Mouse (Mus musculus): ENCODE results near the gene Rffl. TPM values are rescaled to one million over a fixed set of nuclear protein-coding genes. Genes with fewer than 3 reads are reported as not detected.

Rffl gene
- 7.0 and 8.9 TPM in 2 replicates for polyA plus RNA-seq (2012; rRNA removed)

GRCm38 (mm10) chr11:82871031-82871446, at the start of gene Rffl:
Gene Rffl, minus strand, starts transcription at chr11:82871210.
- Histone ChIP-seq H3K4me1 (ENCODE audit: control insufficient read depth, insufficient read depth, insufficient read length, low read length) (no peaks in the 10 kb centered on the region), H3K27me3 (ENCODE audit: control insufficient read depth, insufficient read depth, low read length) (no peaks in the 10 kb centered on the region), H3K27ac (ENCODE audit: insufficient read depth, low read depth, low read length) (peak within 1 kb of the TSS; percentile 59), H3K4me3 (ENCODE audit: low read depth, low read length) (peak within 1 kb of the TSS; percentile 89), H3K36me3 (ENCODE audit: control insufficient read depth, insufficient read depth, low read length) (no peaks in the 10 kb centered on the region)
- 0 out of 2 replicates have a peak, but pooled peaks have one; percentile 40 for TF ChIP-seq POLR2A (IDR thresholded peaks at IDR 0.05; ENCODE audit: low read depth, low read length)
- peak; percentile 83 for TF ChIP-seq CTCF (IDR thresholded peaks at IDR 0.05; ENCODE audit: extremely low read depth, insufficient read length, insufficient replicate concordance, low read depth, low read length)
- WGBS, result under 1% methylated on average over 42 of the region's 43 CpGs

DNA sequence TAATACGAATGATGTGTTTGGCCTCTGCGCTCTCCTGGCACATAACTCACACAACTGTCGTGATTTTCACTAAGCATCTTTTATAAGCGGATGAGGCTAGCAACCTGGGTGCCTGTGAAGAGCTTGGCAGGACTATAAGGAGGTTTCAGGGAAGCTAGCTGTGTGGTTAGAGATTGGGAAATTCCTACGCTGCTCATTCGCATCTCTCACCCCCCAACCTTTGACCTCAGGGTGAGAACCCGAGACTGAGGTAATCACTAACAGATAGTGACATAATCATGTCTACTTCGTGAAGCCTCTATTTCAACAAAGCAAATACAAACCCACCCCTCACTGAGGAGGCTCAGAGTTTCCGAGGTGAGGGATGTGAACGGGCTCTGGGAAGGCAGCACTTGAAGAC, 49.8 kb upstream of the Rffl start:
- no peak overlapping the region for H3K4me3 ChIP-seq (ENCODE audit: low read depth, low read length)
- no peaks in the 10 kb centered on the region for H3K27me3 ChIP-seq (ENCODE audit: control insufficient read depth, insufficient read depth, low read length)
- 39% methylated on average over 10 of the region's 10 CpGs for WGBS
- H3K27ac ChIP-seq (ENCODE audit: insufficient read depth, low read depth, low read length), result no peak overlapping the region
- no peaks in the 10 kb centered on the region for H3K4me1 ChIP-seq (ENCODE audit: control insufficient read depth, insufficient read depth, insufficient read length, low read length)
- no peak for TF ChIP-seq POLR2A (IDR thresholded peaks at IDR 0.05; ENCODE audit: low read depth, low read length)
- TF ChIP-seq CTCF (IDR thresholded peaks at IDR 0.05; ENCODE audit: extremely low read depth, insufficient read length, insufficient replicate concordance, low read depth, low read length), result no peak
- H3K36me3 ChIP-seq (ENCODE audit: control insufficient read depth, insufficient read depth, low read length), result no peaks in the 10 kb centered on the region

DNA sequence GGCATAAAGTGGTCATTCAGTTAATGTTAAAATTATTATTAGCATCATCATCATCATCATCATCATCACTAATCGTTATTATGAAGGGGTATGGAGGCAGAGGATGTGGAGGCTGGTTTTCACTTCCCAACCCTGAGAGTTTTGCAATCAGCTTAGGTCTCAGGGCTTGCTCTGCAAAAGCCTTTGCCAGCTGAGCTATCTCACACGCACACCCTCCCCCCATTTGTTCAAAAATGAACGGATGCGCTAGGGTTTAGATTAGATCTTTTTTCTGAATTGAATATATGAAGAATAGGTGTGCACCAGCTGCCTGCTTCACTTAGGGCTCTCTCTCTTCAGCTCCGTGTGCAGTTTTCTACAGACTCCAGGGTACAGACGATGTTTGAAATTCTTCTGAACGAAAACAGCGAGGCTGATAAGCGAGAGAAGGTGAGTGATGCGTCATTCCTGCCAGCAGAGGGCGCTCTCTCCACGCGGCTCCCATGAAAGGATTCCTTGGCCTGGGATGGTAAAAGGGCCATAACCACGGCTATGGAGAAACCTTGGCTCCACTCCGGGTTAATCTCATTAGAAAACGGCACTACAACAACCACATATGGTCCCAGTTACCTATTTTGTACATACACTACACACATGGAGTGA, 43.8 kb upstream of the Rffl start:
- TF ChIP-seq CTCF (IDR thresholded peaks at IDR 0.05; ENCODE audit: extremely low read depth, insufficient read length, insufficient replicate concordance, low read depth, low read length) (peak; percentile 99), POLR2A (IDR thresholded peaks at IDR 0.05; ENCODE audit: low read depth, low read length) (no peak)
- H3K27me3 ChIP-seq (ENCODE audit: control insufficient read depth, insufficient read depth, low read length), result no peaks in the 10 kb centered on the region
- H3K36me3 ChIP-seq (ENCODE audit: control insufficient read depth, insufficient read depth, low read length), result no peaks in the 10 kb centered on the region
- no peak overlapping the region for H3K4me3 ChIP-seq (ENCODE audit: low read depth, low read length)
- no peak overlapping the region for H3K27ac ChIP-seq (ENCODE audit: insufficient read depth, low read depth, low read length)
- no peaks in the 10 kb centered on the region for H3K4me1 ChIP-seq (ENCODE audit: control insufficient read depth, insufficient read depth, insufficient read length, low read length)
- 6% methylated on average over 16 of the region's 16 CpGs for WGBS

- Histone ChIP-seq H3K27me3 (ENCODE audit: control insufficient read depth, insufficient read depth, low read length) (no peaks in the 10 kb centered on the region), H3K36me3 (ENCODE audit: control insufficient read depth, insufficient read depth, low read length) (no peaks in the 10 kb centered on the region), H3K4me3 (ENCODE audit: low read depth, low read length) (no peak overlapping the region), H3K4me1 (ENCODE audit: control insufficient read depth, insufficient read depth, insufficient read length, low read length) (peaks cover 3% of the 10 kb centered on the region), H3K27ac (ENCODE audit: insufficient read depth, low read depth, low read length) (no peak overlapping the region)
- TF ChIP-seq POLR2A (IDR thresholded peaks at IDR 0.05; ENCODE audit: low read depth, low read length) (no peak), CTCF (IDR thresholded peaks at IDR 0.05; ENCODE audit: extremely low read depth, insufficient read length, insufficient replicate concordance, low read depth, low read length) (no peak)
- WGBS, result 67% methylated on average over 11 of the region's 11 CpGs
These were observed 39.8 kb upstream of the Rffl start for GRCm38 (mm10) chr11:82910679-82911389.

DNA sequence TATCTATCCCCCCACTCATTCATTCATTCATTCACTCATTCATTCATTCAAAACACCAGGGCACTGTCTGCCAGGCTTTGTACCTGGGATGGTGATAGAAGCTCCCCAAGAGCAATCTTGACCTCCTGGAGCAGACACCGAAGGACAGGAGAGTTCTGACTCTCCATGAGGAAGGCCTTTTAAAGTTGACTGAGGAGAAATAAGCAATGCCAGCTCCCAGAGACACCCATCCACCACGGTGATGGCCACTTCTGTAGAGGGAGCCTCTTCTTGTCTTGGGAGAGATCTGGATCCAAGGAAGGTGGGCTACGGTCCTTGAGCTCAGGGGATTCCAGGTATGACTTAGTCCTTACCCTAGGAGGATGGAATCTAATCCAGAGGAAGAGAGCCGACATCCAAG, 39.2 kb upstream of the Rffl start, which contains the start of gene Unc45b:
Gene Unc45b (plus strand): TSS at position 301 of the 400 bp plus-strand sequence.
- TF ChIP-seq POLR2A (IDR thresholded peaks at IDR 0.05; ENCODE audit: low read depth, low read length) (no peak), CTCF (IDR thresholded peaks at IDR 0.05; ENCODE audit: extremely low read depth, insufficient read length, insufficient replicate concordance, low read depth, low read length) (no peak)
- 81% methylated on average over 4 of the region's 4 CpGs for WGBS
- Histone ChIP-seq H3K36me3 (ENCODE audit: control insufficient read depth, insufficient read depth, low read length) (0 out of 2 replicates have a peak, but pooled peaks cover 2% of the 10 kb centered on the region), H3K4me1 (ENCODE audit: control insufficient read depth, insufficient read depth, insufficient read length, low read length) (peaks cover 3% of the 10 kb centered on the region), H3K27ac (ENCODE audit: insufficient read depth, low read depth, low read length) (no peak within 1 kb of the TSS), H3K27me3 (ENCODE audit: control insufficient read depth, insufficient read depth, low read length) (no peaks in the 10 kb centered on the region), H3K4me3 (ENCODE audit: low read depth, low read length) (no peak within 1 kb of the TSS)

- Histone ChIP-seq H3K27me3 (ENCODE audit: control insufficient read depth, insufficient read depth, low read length) (no peaks in the 10 kb centered on the region), H3K36me3 (ENCODE audit: control insufficient read depth, insufficient read depth, low read length) (peaks cover 11% of the 10 kb centered on the region; the same call in 1 of the 2 replicates), H3K4me3 (ENCODE audit: low read depth, low read length) (peak overlapping the region; percentile 85; the same call in 1 of the 2 replicates), H3K27ac (ENCODE audit: insufficient read depth, low read depth, low read length) (no peak overlapping the region), H3K4me1 (ENCODE audit: control insufficient read depth, insufficient read depth, insufficient read length, low read length) (peaks cover 3% of the 10 kb centered on the region)
- WGBS, result 58% methylated on average over 10 of the region's 10 CpGs
- TF ChIP-seq CTCF (IDR thresholded peaks at IDR 0.05; ENCODE audit: extremely low read depth, insufficient read length, insufficient replicate concordance, low read depth, low read length) (no peak), POLR2A (IDR thresholded peaks at IDR 0.05; ENCODE audit: low read depth, low read length) (no peak)
These were observed 37.6 kb upstream of the Rffl start for GRCm38 (mm10) chr11:82908608-82908989.

Data from small intestine, adult 2 months (tissue).